8 mouse cellular contexts compared by ENCODE assay signal in genomic region chr17:32388370-32389100, GRCm38 (mm10). TPM values are rescaled to one million over a fixed set of nuclear protein-coding genes. Genes with fewer than 3 reads are reported as not detected.
DNase-seq lines count a peak whose midpoint lies in the region; ATAC-seq and TF ChIP-seq lines count a peak whose summit lies in the region.

No protein-coding gene starts in this region.

- intact Hi-C loops in gastrocnemius, adult 2 months (cut with DNase I): loop anchor here (2.0 kb wide), 1 partner anchor 26 kb away; no protein-coding TSS in a partner anchor

- peak overlapping the region; percentile 75 for H3K9ac ChIP-seq in ES-Bruce4 (ENCODE audit: low read depth, poor library complexity, severe bottlenecking)
- peak overlapping the region; percentile 81 for H3K9ac ChIP-seq in hindbrain, embryonic 11.5 days (ENCODE audit: low read depth, low read length)
- peak overlapping the region; percentile 81 for H3K9ac ChIP-seq in limb, embryonic 13.5 days
- peak overlapping the region; percentile 74 for H3K9ac ChIP-seq in midbrain, embryonic 12.5 days (replicated peaks)

- 2% methylated on average over 34 of the region's 39 CpGs for WGBS in hindbrain, embryonic 11.5 days
- 2% methylated on average over 36 of the region's 39 CpGs for WGBS in limb, embryonic 13.5 days
- under 1% methylated on average over 28 of the region's 39 CpGs for WGBS in midbrain, embryonic 12.5 days

- ATAC-seq in hindbrain, embryonic 11.5 days (ENCODE audit: low FRiP score): peak; percentile 65
- ATAC-seq in limb, embryonic 13.5 days (ENCODE audit: low FRiP score, low read depth): peak; percentile 42
- peak; percentile 62 for ATAC-seq in midbrain, embryonic 12.5 days (ENCODE audit: low FRiP score, low read depth)

- DNase-seq in gastrocnemius, adult 2 months: peak; percentile 58
- no peak for DNase-seq in gastrocnemius, postnatal 25 days
- DNase-seq in hindbrain, embryonic 11.5 days (ENCODE audit: low spot score): peak; percentile 48
- DNase-seq in thymus, postnatal 14 days: peak; percentile 87

- no peaks in the 10 kb centered on the region for H3K4me1 ChIP-seq in ES-Bruce4 (ENCODE audit: control insufficient read depth, insufficient read depth, low read length)
- H3K4me1 ChIP-seq in cortical plate, adult 2 months (ENCODE audit: control insufficient read depth, insufficient read depth, low read length): no peaks in the 10 kb centered on the region
- 0 out of 2 replicates have a peak, but pooled peaks cover 3% of the 10 kb centered on the region for H3K4me1 ChIP-seq in hindbrain, embryonic 11.5 days (replicated peaks; ENCODE audit: control insufficient read depth, insufficient read depth, low read length)
- peaks cover 13% of the 10 kb centered on the region for H3K4me1 ChIP-seq in limb, embryonic 13.5 days
- peaks cover 8% of the 10 kb centered on the region for H3K4me1 ChIP-seq in midbrain, embryonic 12.5 days

- H3K36me3 ChIP-seq in ES-Bruce4 (ENCODE audit: control insufficient read depth, insufficient read depth, low read length, poor library complexity, severe bottlenecking): no peaks in the 10 kb centered on the region
- no peaks in the 10 kb centered on the region for H3K36me3 ChIP-seq in hindbrain, embryonic 11.5 days (ENCODE audit: control insufficient read depth, insufficient read depth, low read length)
- H3K36me3 ChIP-seq in limb, embryonic 13.5 days: peaks cover 23% of the 10 kb centered on the region
- H3K36me3 ChIP-seq in midbrain, embryonic 12.5 days: peaks cover 20% of the 10 kb centered on the region

- peak overlapping the region; percentile 95 for H3K4me2 ChIP-seq in hindbrain, embryonic 11.5 days (replicated peaks; ENCODE audit: low read depth, low read length)
- H3K4me2 ChIP-seq in limb, embryonic 13.5 days (replicated peaks): peak overlapping the region; percentile 98
- peak overlapping the region; percentile 92 for H3K4me2 ChIP-seq in midbrain, embryonic 12.5 days (replicated peaks)

- TF ChIP-seq POLR2A in ES-Bruce4 (IDR thresholded peaks at IDR 0.05; ENCODE audit: insufficient read depth, low read length): no peak
- TF ChIP-seq POLR2A in cortical plate, adult 2 months (IDR thresholded peaks at IDR 0.05; ENCODE audit: extremely low read depth, insufficient read depth, low read length): no peak

- H3K27me3 ChIP-seq in ES-Bruce4 (ENCODE audit: control insufficient read depth, insufficient read depth, low read length, poor library complexity, severe bottlenecking): no peaks in the 10 kb centered on the region
- peaks cover 22% of the 10 kb centered on the region for H3K27me3 ChIP-seq in hindbrain, embryonic 11.5 days (ENCODE audit: control insufficient read depth, insufficient read depth, low read length)
- peaks cover 37% of the 10 kb centered on the region for H3K27me3 ChIP-seq in limb, embryonic 13.5 days
- H3K27me3 ChIP-seq in midbrain, embryonic 12.5 days: peaks cover 28% of the 10 kb centered on the region

- no peak for TF ChIP-seq CTCF in gastrocnemius, adult 2 months (IDR thresholded peaks at IDR 0.05)
- no peak for TF ChIP-seq CTCF in ES-Bruce4 (IDR thresholded peaks at IDR 0.05; ENCODE audit: low read depth, low read length)
- TF ChIP-seq CTCF in cortical plate, adult 2 months (IDR thresholded peaks at IDR 0.05; ENCODE audit: extremely low read depth, insufficient read depth, low read length): no peak

- H3K27ac ChIP-seq in gastrocnemius, adult 2 months: peak overlapping the region; percentile 97
- no peak overlapping the region for H3K27ac ChIP-seq in ES-Bruce4 (ENCODE audit: insufficient read depth, low read length)
- peak overlapping the region; percentile 60 for H3K27ac ChIP-seq in cortical plate, adult 2 months (ENCODE audit: insufficient read depth, low read length)
- peak overlapping the region; percentile 61; the same call in 1 of the 2 replicates for H3K27ac ChIP-seq in hindbrain, embryonic 11.5 days (ENCODE audit: low read depth, low read length)
- no peak overlapping the region for H3K27ac ChIP-seq in limb, embryonic 13.5 days
- H3K27ac ChIP-seq in midbrain, embryonic 12.5 days (replicated peaks): peak overlapping the region; percentile 72

- 0 out of 2 replicates have a peak, but pooled peaks have one; percentile 6 for TF ChIP-seq EP300 in ES-Bruce4 (IDR thresholded peaks at IDR 0.05; ENCODE audit: insufficient read depth, low read depth, low read length)

- H3K9me3 ChIP-seq in ES-Bruce4 (replicated peaks; ENCODE audit: control insufficient read depth, insufficient read depth, low read length, poor library complexity, severe bottlenecking): no peaks in the 10 kb centered on the region
- H3K9me3 ChIP-seq in hindbrain, embryonic 11.5 days (ENCODE audit: control insufficient read depth, low read length): no peaks in the 10 kb centered on the region
- no peaks in the 10 kb centered on the region for H3K9me3 ChIP-seq in limb, embryonic 13.5 days
- H3K9me3 ChIP-seq in midbrain, embryonic 12.5 days: no peaks in the 10 kb centered on the region

- peak overlapping the region; percentile 91 for H3K4me3 ChIP-seq in gastrocnemius, adult 2 months
- peak overlapping the region; percentile 93 for H3K4me3 ChIP-seq in ES-Bruce4 (ENCODE audit: low read depth, low read length)
- H3K4me3 ChIP-seq in cortical plate, adult 2 months (ENCODE audit: insufficient read depth, low read length): peak overlapping the region; percentile 89
- H3K4me3 ChIP-seq in hindbrain, embryonic 11.5 days (ENCODE audit: low read depth, low read length): peak overlapping the region; percentile 77
- H3K4me3 ChIP-seq in limb, embryonic 13.5 days: peak overlapping the region; percentile 74
- peak overlapping the region; percentile 73 for H3K4me3 ChIP-seq in midbrain, embryonic 12.5 days

RNA-seq across cellular contexts. Expression of gene Wiz, which starts 0.7 kb away (rescaled TPM):
- total RNA-seq in gastrocnemius, adult 2 months (2021): 10 to 100 TPM; 13.0 to 13.7 TPM
- total RNA-seq in gastrocnemius, postnatal 25 days (2021): 10 to 100 TPM; 10.9 TPM
- 56.3 and 69.9 TPM in 2 replicates for polyA plus RNA-seq in ES-Bruce4 (2011; ENCODE audit: insufficient read depth, insufficient read length, low read depth, missing spikeins)
- polyA plus RNA-seq in cortical plate, adult 2 months (2012; rRNA removed): 36.9 and 37.8 TPM in 2 replicates
- 27.8 and 33.0 TPM in 2 replicates for polyA plus RNA-seq in hindbrain, embryonic 11.5 days (2014; fragmentation: Nextera tagmentation; extraction: Ambion mirVana)
- polyA plus RNA-seq in limb, embryonic 13.5 days (2015; fragmentation: Nextera tagmentation; extraction: Ambion mirVana): 23.4 and 25.2 TPM in 2 replicates
- polyA plus RNA-seq in midbrain, embryonic 12.5 days (2016; fragmentation: Nextera tagmentation; extraction: Ambion mirVana): 47.2 and 50.2 TPM in 2 replicates

RNA-seq across cellular contexts. Expression of gene Rasal3, which starts 14.8 kb away (rescaled TPM):
- under 1 TPM; 0.06 to 0.31 TPM for total RNA-seq in gastrocnemius, adult 2 months (2021)
- total RNA-seq in gastrocnemius, postnatal 25 days (2021): under 1 TPM in 1 of 2 experiments, not detected in 1; 0.27 TPM
- polyA plus RNA-seq in ES-Bruce4 (2011; ENCODE audit: insufficient read depth, insufficient read length, low read depth, missing spikeins): 0.20 and 0.96 TPM in 2 replicates
- polyA plus RNA-seq in cortical plate, adult 2 months (2012; rRNA removed): 4.8 and 5.3 TPM in 2 replicates
- 0.48 and 0.89 TPM in 2 replicates for polyA plus RNA-seq in hindbrain, embryonic 11.5 days (2014; fragmentation: Nextera tagmentation; extraction: Ambion mirVana)
- 0.85 and 1.1 TPM in 2 replicates for polyA plus RNA-seq in limb, embryonic 13.5 days (2015; fragmentation: Nextera tagmentation; extraction: Ambion mirVana)
- 0.59 and 1.1 TPM in 2 replicates for polyA plus RNA-seq in midbrain, embryonic 12.5 days (2016; fragmentation: Nextera tagmentation; extraction: Ambion mirVana)

RNA-seq across cellular contexts. Expression of gene Pglyrp2, which starts 35.4 kb away (rescaled TPM):
- total RNA-seq in gastrocnemius, adult 2 months (2021): not detected
- not detected for total RNA-seq in gastrocnemius, postnatal 25 days (2021)
- polyA plus RNA-seq in ES-Bruce4 (2011; ENCODE audit: insufficient read depth, insufficient read length, low read depth, missing spikeins): not detected in 2 replicates
- polyA plus RNA-seq in cortical plate, adult 2 months (2012; rRNA removed): not detected in 2 replicates
- not detected in 2 replicates for polyA plus RNA-seq in hindbrain, embryonic 11.5 days (2014; fragmentation: Nextera tagmentation; extraction: Ambion mirVana)
- 0.09 TPM in 2 replicates for polyA plus RNA-seq in limb, embryonic 13.5 days (2015; fragmentation: Nextera tagmentation; extraction: Ambion mirVana)
- not detected in 2 replicates for polyA plus RNA-seq in midbrain, embryonic 12.5 days (2016; fragmentation: Nextera tagmentation; extraction: Ambion mirVana)

RNA-seq across cellular contexts. Expression of gene Akap8l, which starts 38.1 kb away (rescaled TPM):
- 10 to 100 TPM; 34.5 to 43.4 TPM for total RNA-seq in gastrocnemius, adult 2 months (2021)
- total RNA-seq in gastrocnemius, postnatal 25 days (2021): 10 to 100 TPM; 26.0 to 33.3 TPM
- polyA plus RNA-seq in ES-Bruce4 (2011; ENCODE audit: insufficient read depth, insufficient read length, low read depth, missing spikeins): 67.7 and 78.8 TPM in 2 replicates
- polyA plus RNA-seq in cortical plate, adult 2 months (2012; rRNA removed): 363 and 441 TPM in 2 replicates
- polyA plus RNA-seq in hindbrain, embryonic 11.5 days (2014; fragmentation: Nextera tagmentation; extraction: Ambion mirVana): 69.3 and 80.1 TPM in 2 replicates
- 106 and 116 TPM in 2 replicates for polyA plus RNA-seq in limb, embryonic 13.5 days (2015; fragmentation: Nextera tagmentation; extraction: Ambion mirVana)
- 131 and 133 TPM in 2 replicates for polyA plus RNA-seq in midbrain, embryonic 12.5 days (2016; fragmentation: Nextera tagmentation; extraction: Ambion mirVana)

Comparison
In these comparisons a context has a peak if more than half of its experiments do, and no peak if none do; other contexts are left out.
1. H3K27ac ChIP-seq: peak in gastrocnemius, adult 2 months (single experiment), cortical plate, adult 2 months (single experiment), hindbrain, embryonic 11.5 days (single experiment) and midbrain, embryonic 12.5 days (single experiment); none in ES-Bruce4 (single experiment) and limb, embryonic 13.5 days (single experiment).
2. Peak in every context shown above with its lines, with median percentiles within 50 percentile points of each other: H3K4me3 ChIP-seq, H3K9ac ChIP-seq, ATAC-seq and H3K4me2 ChIP-seq.